Mouse (Mus musculus) limb, embryonic 15.5 days (tissue): Measurements from ENCODE around the gene Sntg2. TPM values are rescaled to one million over a fixed set of nuclear protein-coding genes. Genes with fewer than 3 reads are reported as not detected.

Experiments
- ATAC-seq: fragments of 200-750 bp; cut with Nextera tagmentation; 2 replicates; pipeline ENCODE4 v1.8.0; 2017; ENCODE audit warnings: low read depth, moderate TSS enrichment; ENCODE audit not compliant: insufficient number of reproducible peaks, low FRiP score, low TSS enrichment
- H3K27ac ChIP-seq: fragments of 300-500 bp; sonication (generic); 2 replicates; pipeline ENCODE4 v1.5.1; 2015; ENCODE audit warnings: moderate library complexity, mild to moderate bottlenecking, inconsistent platforms
- H3K27me3 ChIP-seq: fragments of 300-500 bp; sonication (generic); 2 replicates; pipeline ENCODE4 v1.6.1; 2015; ENCODE audit warnings: inconsistent platforms
- H3K36me3 ChIP-seq: fragments of 300-500 bp; sonication (generic); 2 replicates; pipeline ENCODE4 v1.6.1; 2015; ENCODE audit warnings: inconsistent platforms
- H3K4me1 ChIP-seq: fragments of 300-500 bp; sonication (generic); 2 replicates; pipeline ENCODE4 v1.6.1; 2015; ENCODE audit warnings: inconsistent platforms
- H3K4me2 ChIP-seq: fragments of 300-500 bp; sonication (generic); 2 replicates; pipeline ENCODE4 v1.6.1; 2015; ENCODE audit warnings: mild to moderate bottlenecking, inconsistent platforms
- H3K4me3 ChIP-seq: fragments of 300-500 bp; sonication (generic); 2 replicates; pipeline ENCODE4 v1.5.1; 2015; ENCODE audit warnings: mild to moderate bottlenecking, inconsistent platforms
- H3K9ac ChIP-seq: fragments of 300-500 bp; sonication (generic); 2 replicates; pipeline ENCODE4 v1.6.1; 2015; ENCODE audit warnings: inconsistent platforms
- H3K9me3 ChIP-seq: fragments of 300-500 bp; sonication (generic); 2 replicates; pipeline ENCODE4 v1.6.1; 2016; ENCODE audit warnings: inconsistent platforms
- WGBS: fragments of 180-500 bp; shearing (Covaris S2); methylation state at CpG from one replicate; pipeline ENCODE4 v1.1.7; 2015; 5-methylcytosine and 5-hydroxymethylcytosine counted together
- polyA plus RNA-seq: library from polyadenylated mRNA; unstranded; fragments of >200 nt; fragmentation: Nextera tagmentation; extraction: Ambion mirVana; gene quantifications from 2 replicates; pipeline ENCODE4 v1.2.1, GENCODE M21; 2015

Sntg2 gene
- polyA plus RNA-seq, 1 experiment from 2014 or later: 0.99 TPM

DNA sequence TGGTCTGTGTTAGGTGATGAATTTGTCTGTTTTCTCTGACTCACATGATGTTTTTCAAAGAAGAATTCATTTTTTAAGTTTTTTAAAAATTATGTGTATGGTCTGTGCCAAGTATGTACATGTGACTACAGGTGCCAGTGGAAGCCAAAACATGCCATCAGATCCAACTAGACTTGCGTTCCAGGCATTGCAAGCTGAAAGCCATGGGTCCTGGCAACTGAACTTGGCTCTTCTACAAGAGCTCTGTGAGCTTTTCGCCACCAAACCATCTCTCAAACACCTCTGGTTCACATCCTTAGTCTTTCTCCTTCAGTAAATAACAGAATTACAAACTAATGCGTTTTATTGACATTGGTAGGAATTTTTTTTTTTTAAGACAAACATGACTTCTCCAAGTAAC, 191.5 kb downstream of the Sntg2 start:
- H3K4me3 ChIP-seq: no peak overlapping the region
- no peak overlapping the region for H3K27ac ChIP-seq
- no peak overlapping the region for H3K4me2 ChIP-seq
- WGBS: 77% methylated on average over 3 of the region's 3 CpGs
- H3K36me3 ChIP-seq: no peaks in the 10 kb centered on the region
- H3K9me3 ChIP-seq: no peaks in the 10 kb centered on the region
- no peaks in the 10 kb centered on the region for H3K4me1 ChIP-seq
- H3K27me3 ChIP-seq: no peaks in the 10 kb centered on the region
- ATAC-seq: no peak
- no peak overlapping the region for H3K9ac ChIP-seq

DNA sequence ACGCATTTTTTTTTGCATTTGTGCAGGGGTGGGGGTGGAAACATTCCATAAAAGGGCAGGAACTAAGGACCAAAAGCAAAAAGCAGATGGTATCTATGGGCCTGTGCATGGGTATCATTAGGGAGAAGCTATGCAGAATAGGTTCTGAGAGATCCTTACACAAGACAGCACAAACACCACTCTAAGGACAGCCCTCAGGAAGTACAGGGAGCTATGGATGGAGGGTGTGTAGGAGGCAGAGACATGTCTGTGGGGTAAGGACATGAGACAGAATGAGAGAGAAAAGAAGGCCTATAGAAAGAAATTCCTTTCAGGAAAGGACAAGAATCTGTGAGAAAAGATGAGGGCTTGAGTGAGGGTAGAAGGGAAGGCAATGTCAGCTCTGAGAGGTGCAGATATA, 193.6 kb downstream of the Sntg2 start:
- Histone ChIP-seq H3K27ac (no peak overlapping the region), H3K4me2 (no peak overlapping the region), H3K36me3 (no peaks in the 10 kb centered on the region), H3K9me3 (no peaks in the 10 kb centered on the region), H3K9ac (no peak overlapping the region), H3K4me1 (no peaks in the 10 kb centered on the region), H3K4me3 (no peak overlapping the region), H3K27me3 (no peaks in the 10 kb centered on the region)
- 93% methylated on average over 1 of the region's 1 CpGs for WGBS
- ATAC-seq: no peak

DNA sequence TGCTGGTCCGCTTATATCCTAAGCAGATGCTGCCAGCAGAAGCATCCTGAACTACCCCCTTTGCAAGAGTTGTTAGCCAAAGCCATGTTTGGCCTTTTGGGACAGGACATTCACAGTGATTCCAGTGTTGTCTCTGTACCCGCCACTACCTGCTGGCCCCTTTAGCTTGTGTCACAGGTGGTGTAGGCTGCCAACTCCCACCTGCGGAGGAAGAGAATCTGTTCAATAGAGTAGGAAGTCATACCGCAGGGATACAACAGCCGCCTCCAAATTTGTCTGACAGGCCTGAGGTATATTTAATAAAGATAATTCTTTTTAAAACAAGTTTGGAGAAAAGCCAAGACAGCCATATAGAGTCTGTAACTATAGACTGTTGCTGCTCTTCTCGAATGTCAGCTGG, 195.2 kb downstream of the Sntg2 start:
- Histone ChIP-seq H3K4me1 (no peaks in the 10 kb centered on the region), H3K9ac (no peak overlapping the region), H3K36me3 (no peaks in the 10 kb centered on the region), H3K27me3 (no peaks in the 10 kb centered on the region), H3K4me3 (no peak overlapping the region), H3K4me2 (no peak overlapping the region), H3K9me3 (no peaks in the 10 kb centered on the region), H3K27ac (no peak overlapping the region)
- ATAC-seq: no peak
- 78% methylated on average over 6 of the region's 6 CpGs for WGBS

DNA sequence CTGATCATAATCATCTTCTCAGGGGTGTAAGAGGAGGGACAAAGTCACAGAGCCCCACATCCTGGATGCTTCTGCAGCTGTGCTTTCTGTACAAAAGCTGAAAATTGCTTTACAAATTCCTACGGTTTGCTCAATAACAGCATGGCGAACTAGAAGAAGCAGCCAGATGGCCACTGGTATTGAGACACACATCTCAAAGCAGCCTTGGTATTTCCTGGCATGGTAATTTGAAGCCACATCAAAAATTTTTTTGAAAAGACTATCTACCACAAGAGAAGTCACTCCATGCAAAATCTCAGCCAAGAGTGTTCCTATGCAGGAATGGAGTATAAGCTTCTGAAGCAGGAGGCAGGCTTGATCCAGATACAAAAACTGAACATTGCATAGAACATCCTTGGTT, 195.6 kb downstream of the Sntg2 start:
- no peaks in the 10 kb centered on the region for H3K4me1 ChIP-seq
- H3K36me3 ChIP-seq: no peaks in the 10 kb centered on the region
- no peak overlapping the region for H3K9ac ChIP-seq
- no peak overlapping the region for H3K4me3 ChIP-seq
- WGBS: 71% methylated on average over 2 of the region's 2 CpGs
- no peak for ATAC-seq
- H3K9me3 ChIP-seq: no peaks in the 10 kb centered on the region
- no peaks in the 10 kb centered on the region for H3K27me3 ChIP-seq
- H3K4me2 ChIP-seq: no peak overlapping the region
- no peak overlapping the region for H3K27ac ChIP-seq

DNA sequence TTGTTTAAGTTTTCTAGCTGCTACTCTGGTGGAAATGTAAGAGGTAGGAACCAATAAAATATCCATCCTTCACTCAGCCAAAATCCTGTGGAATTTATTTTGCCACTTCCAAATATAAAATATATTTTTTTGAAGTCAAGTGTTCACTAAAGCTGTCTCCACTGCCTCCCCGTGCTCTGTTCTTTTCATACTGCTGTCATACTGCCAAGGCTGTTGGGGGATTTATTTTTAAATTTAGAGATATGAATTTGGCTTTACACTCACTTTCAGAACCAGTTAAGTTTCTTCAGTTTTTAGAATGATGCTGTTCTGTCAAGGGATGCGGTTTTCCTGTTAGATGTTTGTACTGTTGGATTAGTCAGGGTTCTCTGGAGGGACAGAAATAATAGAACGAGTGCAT, 204.7 kb downstream of the Sntg2 start:
- no peaks in the 10 kb centered on the region for H3K9me3 ChIP-seq
- H3K27ac ChIP-seq: no peak overlapping the region
- H3K27me3 ChIP-seq: no peaks in the 10 kb centered on the region
- WGBS: 53% methylated on average over 3 of the region's 3 CpGs
- no peak for ATAC-seq
- H3K9ac ChIP-seq: no peak overlapping the region
- no peaks in the 10 kb centered on the region for H3K36me3 ChIP-seq
- H3K4me1 ChIP-seq: no peaks in the 10 kb centered on the region
- no peak overlapping the region for H3K4me2 ChIP-seq
- no peak overlapping the region for H3K4me3 ChIP-seq

DNA sequence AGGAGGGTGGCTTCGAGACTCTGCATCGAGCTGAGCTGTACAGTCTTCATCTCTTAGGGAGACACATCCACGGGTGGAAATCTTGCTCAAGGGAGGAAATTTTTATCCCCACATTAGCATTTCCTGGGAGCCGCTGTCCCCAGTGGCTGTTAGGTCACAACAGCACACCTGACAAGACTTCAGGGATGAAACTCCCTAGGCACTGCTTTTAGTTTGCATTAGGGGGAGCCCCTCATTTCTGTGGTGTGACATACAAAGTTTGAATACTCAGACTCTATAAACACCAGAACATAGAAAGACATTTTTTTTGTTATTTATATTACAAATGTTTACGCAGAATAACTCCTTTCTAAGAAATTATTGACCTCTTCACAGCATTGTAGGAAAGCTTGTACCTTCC, 208.6 kb downstream of the Sntg2 start:
- H3K4me3 ChIP-seq: no peak overlapping the region
- no peaks in the 10 kb centered on the region for H3K36me3 ChIP-seq
- ATAC-seq: no peak
- no peaks in the 10 kb centered on the region for H3K27me3 ChIP-seq
- H3K9me3 ChIP-seq: no peaks in the 10 kb centered on the region
- peaks cover 6% of the 10 kb centered on the region; the same call in 1 of the 2 replicates for H3K4me1 ChIP-seq
- H3K4me2 ChIP-seq: no peak overlapping the region
- no peak overlapping the region for H3K27ac ChIP-seq
- 72% methylated on average over 5 of the region's 5 CpGs for WGBS
- no peak overlapping the region for H3K9ac ChIP-seq

DNA sequence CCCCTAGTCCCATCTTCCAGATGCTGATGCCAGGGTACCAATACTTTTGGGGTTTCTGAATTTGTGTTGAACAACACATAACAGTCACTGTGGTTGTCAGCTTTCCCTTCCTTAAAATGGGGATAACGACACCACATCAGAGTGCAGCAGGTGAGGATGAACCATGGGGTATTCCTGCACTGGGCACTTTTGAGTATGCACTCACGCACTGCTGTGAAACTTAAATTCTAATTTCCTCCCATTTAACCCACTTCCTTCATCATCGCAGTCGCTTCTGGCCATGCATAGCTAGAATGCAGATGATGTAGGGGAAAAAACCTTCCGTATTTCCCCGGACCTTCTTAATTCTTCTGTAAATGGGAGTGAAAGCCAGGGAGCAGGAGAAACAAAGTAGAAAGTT, 209.2 kb downstream of the Sntg2 start:
- H3K9me3 ChIP-seq: no peaks in the 10 kb centered on the region
- H3K9ac ChIP-seq: no peak overlapping the region
- no peaks in the 10 kb centered on the region for H3K27me3 ChIP-seq
- 89% methylated on average over 6 of the region's 6 CpGs for WGBS
- H3K4me1 ChIP-seq: peaks cover 9% of the 10 kb centered on the region; the same call in 1 of the 2 replicates
- no peak overlapping the region for H3K4me3 ChIP-seq
- no peak overlapping the region for H3K4me2 ChIP-seq
- no peaks in the 10 kb centered on the region for H3K36me3 ChIP-seq
- no peak for ATAC-seq
- no peak overlapping the region for H3K27ac ChIP-seq

DNA sequence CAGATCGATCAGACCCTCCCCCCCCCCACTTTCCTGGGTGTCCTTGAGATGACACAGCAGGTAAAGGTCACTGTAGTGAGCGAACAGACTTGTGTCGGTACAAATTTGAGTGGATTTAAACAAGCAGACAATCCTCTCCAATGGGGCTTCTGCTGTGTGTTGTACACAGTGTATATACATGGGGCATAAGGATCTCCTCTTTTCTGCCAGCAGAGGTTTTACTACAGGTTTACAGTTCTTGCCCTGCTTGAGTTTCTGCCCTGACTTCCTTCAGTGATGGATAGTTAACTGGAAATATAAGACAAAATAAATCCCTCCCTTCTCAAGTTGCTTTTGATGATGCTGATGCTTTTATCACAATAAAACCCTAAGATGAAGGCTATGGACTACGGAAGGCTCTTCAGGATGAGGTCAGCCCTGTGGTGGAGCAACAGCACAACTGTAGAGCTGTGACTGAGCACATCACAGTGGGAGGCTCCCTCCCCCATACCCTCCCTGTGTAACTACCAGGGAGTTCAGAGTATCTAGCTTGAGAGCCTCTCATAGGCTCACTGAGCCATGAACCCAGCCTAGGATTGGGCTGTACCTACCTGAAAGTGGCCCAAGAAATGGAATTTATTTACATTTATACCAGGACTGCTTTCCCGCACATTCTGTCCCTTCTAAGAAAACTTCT, 211.3 kb downstream of the Sntg2 start:
- no peak for ATAC-seq
- Histone ChIP-seq H3K27me3 (no peaks in the 10 kb centered on the region), H3K4me2 (no peak overlapping the region), H3K4me3 (no peak overlapping the region), H3K9ac (no peak overlapping the region), H3K36me3 (no peaks in the 10 kb centered on the region), H3K27ac (no peak overlapping the region), H3K4me1 (peaks cover 9% of the 10 kb centered on the region; the same call in 1 of the 2 replicates), H3K9me3 (no peaks in the 10 kb centered on the region)
- WGBS: 89% methylated on average over 5 of the region's 5 CpGs

DNA sequence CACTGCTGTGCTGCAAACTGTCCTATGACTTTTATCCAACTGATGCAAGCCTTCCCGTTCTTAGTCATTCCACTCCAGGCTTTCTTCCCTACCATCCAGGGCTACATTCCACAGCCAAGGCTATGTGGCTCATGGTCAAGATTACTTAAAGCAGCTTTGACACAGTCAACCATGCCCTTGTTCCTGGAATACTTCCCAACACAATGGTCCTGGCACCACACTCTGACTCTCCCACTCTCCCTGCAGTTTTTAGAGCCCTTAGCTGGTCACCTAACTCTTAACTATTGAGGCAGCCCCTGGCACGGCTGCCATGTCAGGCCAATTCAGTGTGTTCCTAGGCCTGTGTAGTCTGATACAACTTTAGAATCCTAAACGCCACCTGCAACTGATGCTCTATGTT, 212.7 kb downstream of the Sntg2 start:
- no peak for ATAC-seq

DNA sequence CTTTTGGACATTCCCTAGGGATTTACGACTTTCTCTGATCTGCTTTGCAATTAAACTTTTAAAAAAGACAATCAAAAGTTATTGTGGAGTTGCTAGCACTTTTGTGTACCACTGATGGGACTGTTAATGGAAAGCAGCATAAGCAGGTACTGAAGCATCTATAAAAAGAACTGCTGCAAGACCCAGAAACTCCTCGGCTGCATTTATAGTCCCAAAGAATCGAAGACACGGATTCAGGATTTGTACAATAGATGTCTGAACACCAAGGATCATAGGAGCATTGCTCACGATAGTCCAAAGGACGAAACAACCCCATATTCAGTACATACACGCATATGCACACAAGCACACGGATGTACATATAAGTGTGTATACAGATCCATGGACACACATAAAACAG, 213.4 kb downstream of the Sntg2 start:
- no peak overlapping the region for H3K27ac ChIP-seq
- H3K9me3 ChIP-seq: no peaks in the 10 kb centered on the region
- 73% methylated on average over 8 of the region's 8 CpGs for WGBS
- no peak overlapping the region for H3K4me3 ChIP-seq
- ATAC-seq: no peak
- H3K4me2 ChIP-seq: no peak overlapping the region
- H3K4me1 ChIP-seq: peaks cover 9% of the 10 kb centered on the region; the same call in 1 of the 2 replicates
- H3K9ac ChIP-seq: no peak overlapping the region
- no peaks in the 10 kb centered on the region for H3K36me3 ChIP-seq
- H3K27me3 ChIP-seq: no peaks in the 10 kb centered on the region

More for the DNA sequence above, 212.7 kb downstream of the Sntg2 start:
- Histone ChIP-seq H3K27ac (no peak overlapping the region), H3K9me3 (no peaks in the 10 kb centered on the region), H3K9ac (no peak overlapping the region), H3K27me3 (no peaks in the 10 kb centered on the region), H3K4me3 (no peak overlapping the region), H3K36me3 (no peaks in the 10 kb centered on the region), H3K4me2 (no peak overlapping the region), H3K4me1 (peaks cover 9% of the 10 kb centered on the region; the same call in 1 of the 2 replicates)
- 60% methylated on average over 3 of the region's 3 CpGs for WGBS

DNA sequence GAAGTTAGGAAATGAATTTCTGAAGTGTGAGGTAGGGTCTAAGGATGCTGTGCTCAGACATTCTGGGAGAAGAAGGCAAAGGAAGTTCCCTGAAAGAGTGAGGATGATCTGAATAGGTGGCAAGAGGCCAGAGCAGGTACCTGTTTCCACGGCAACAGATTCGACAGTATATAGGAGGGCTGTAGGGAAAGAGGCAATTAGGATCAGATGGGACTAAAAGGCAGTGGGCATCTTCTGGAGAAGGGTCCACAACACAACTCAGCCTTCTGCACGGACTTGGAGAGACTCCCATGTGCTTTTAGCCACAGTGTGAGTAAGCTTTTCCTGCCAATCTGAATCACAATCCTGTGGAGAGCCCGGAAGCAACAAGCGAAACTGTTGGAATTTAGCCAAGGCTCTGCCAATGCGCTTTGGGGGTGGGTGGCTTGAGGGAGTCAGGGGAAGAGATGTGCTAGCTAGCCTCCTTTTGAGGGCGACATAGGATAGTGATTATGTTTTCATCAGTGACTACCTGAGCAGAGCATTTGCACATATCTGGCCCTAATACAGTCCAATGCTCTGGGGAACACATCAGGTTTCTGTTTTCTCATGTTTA, 219.0 kb downstream of the Sntg2 start:
- no peak overlapping the region for H3K27ac ChIP-seq
- no peak for ATAC-seq
- H3K4me3 ChIP-seq: no peak overlapping the region
- no peaks in the 10 kb centered on the region for H3K36me3 ChIP-seq
- H3K4me2 ChIP-seq: no peak overlapping the region
- 53% methylated on average over 7 of the region's 7 CpGs for WGBS
- peaks cover under 1% of the 10 kb centered on the region; the same call in 1 of the 2 replicates for H3K4me1 ChIP-seq
- no peak overlapping the region for H3K9ac ChIP-seq
- H3K27me3 ChIP-seq: no peaks in the 10 kb centered on the region
- H3K9me3 ChIP-seq: no peaks in the 10 kb centered on the region

DNA sequence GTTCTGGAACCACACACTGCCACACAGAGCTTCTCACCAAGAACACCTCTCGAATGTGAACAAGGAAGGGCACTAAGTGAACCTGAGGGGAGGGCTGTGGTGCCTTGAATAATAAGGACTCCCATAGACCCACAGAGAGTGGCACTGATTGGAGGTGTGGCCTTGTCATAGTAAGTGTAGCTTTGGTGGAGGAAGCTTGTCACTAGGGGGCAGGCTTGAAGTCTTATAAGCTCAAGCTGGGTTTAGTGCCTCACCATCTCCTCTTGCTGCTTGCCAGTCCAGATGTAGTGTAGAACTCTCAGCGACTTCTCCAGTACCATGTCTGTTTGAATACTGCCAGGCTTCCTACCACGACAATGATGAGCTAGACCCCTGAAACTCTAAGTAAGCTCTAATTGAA, 231.1 kb downstream of the Sntg2 start:
- Histone ChIP-seq H3K4me1 (no peaks in the 10 kb centered on the region), H3K36me3 (no peaks in the 10 kb centered on the region), H3K27me3 (no peaks in the 10 kb centered on the region), H3K9ac (no peak overlapping the region), H3K27ac (no peak overlapping the region), H3K4me2 (no peak overlapping the region), H3K9me3 (no peaks in the 10 kb centered on the region), H3K4me3 (no peak overlapping the region)
- ATAC-seq: no peak
- WGBS: 64% methylated on average over 3 of the region's 3 CpGs
